Mouse (Mus musculus): Measurements from ENCODE around the gene Cubn. TPM values are rescaled to one million over a fixed set of nuclear protein-coding genes. Genes with fewer than 3 reads are reported as not detected.

Cubn gene
- total RNA-seq, 2 experiments from 2014 or later = 0.72 to 0.76 TPM

DNA sequence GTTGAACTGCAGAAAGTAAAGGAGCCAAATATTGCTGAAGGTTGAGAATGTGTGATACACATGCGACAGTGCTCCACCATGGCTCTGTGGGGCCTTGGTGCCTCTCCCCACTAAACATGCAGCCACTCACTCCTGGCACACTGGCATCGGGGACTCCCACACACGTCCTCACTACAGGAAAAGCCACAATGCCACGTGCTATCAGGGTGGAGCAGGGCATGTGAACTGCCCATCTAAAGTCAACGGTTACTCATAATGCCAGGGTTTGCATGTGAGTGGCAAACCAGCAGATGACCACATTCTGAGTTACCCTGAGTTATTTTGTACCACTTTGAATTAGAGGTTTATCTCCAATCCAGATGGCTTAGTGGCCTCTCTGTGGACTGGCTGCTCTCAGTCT lies 81.0 kb downstream of the Cubn start:
- intact Hi-C loops (cut with DNase I) = no loop called here
- no peak for DNase-seq

- intact Hi-C loops (cut with DNase I) = no loop called here
- DNase-seq = no peak
Measured at GRCm38 (mm10) chr2:13409767-13410519, 81.7 kb downstream of the Cubn start.

GRCm38 (mm10) chr2:13408333-13408732 lies 83.3 kb downstream of the Cubn start:
- intact Hi-C loops (cut with DNase I) = no loop called here

GRCm38 (mm10) chr2:13407698-13408097 lies 83.9 kb downstream of the Cubn start:
- DNase-seq = no peak
- intact Hi-C loops (cut with DNase I) = no loop called here

More at GRCm38 (mm10) chr2:13408333-13408732, 83.3 kb downstream of the Cubn start:
- no peak for DNase-seq

- intact Hi-C loops (cut with DNase I) = no loop called here
- no peak for DNase-seq
Measured at GRCm38 (mm10) chr2:13407272-13407671, 84.3 kb downstream of the Cubn start.

GRCm38 (mm10) chr2:13404986-13405678 lies 86.5 kb downstream of the Cubn start:
- no peak for DNase-seq
- intact Hi-C loops (cut with DNase I) = no loop called here

- intact Hi-C loops (cut with DNase I) = no loop called here
- no peak for DNase-seq
Measured at GRCm38 (mm10) chr2:13400831-13401230, 90.8 kb downstream of the Cubn start.

- intact Hi-C loops (cut with DNase I) = loop anchor here (2.0 kb wide), 1 partner anchor 13 kb away; no protein-coding TSS in a partner anchor
- no peak for DNase-seq
Measured at GRCm38 (mm10) chr2:13399480-13400072, 92.0 kb downstream of the Cubn start.

GRCm38 (mm10) chr2:13398955-13399354 lies 92.7 kb downstream of the Cubn start:
- DNase-seq = peak; percentile 58 to 69
- intact Hi-C loops (cut with DNase I) = loop anchor here (2.0 kb wide), 1 partner anchor 14 kb away; no protein-coding TSS in a partner anchor

DNA sequence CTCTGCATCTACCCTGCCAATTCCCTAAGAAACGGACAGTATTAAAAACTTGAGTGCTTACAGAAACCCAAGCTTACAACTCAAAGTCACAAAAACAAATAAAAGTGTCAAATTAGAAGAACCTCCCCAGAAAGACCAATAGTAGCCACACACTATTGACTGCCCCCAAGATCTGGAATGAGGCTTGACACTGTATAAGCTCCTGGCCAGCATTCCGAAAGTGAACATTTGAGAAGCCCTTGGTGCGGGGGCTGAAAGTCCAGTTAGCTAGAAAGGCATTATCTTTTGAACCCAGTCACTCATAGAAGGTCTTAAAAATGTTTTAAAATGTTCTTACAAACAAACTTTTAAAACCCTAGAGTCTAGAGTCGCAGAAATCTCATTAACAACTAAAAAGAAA lies 93.1 kb downstream of the Cubn start:
- intact Hi-C loops (cut with DNase I) = loop anchor here (2.0 kb wide), 1 partner anchor 14 kb away; no protein-coding TSS in a partner anchor
- DNase-seq = no peak

DNA sequence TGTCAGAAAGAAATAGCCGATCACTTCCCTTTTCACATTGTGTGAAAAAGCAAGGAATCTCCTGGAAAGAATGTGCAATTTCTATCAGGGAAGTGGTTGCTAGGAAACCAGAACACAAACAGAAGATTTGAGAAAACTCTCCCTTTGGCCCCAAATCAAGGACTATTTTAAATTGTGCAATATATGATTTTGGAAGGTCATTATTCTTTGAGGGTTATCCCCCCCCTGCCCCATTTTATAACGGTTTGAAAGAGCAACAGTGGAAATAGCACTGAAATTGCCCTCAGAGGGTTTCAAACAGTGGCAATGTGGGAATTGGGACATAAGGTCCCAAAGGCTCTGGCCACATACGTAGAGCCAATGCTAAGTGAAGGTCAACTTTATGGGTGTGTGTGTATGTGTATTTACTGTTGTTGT lies 95.5 kb downstream of the Cubn start:
- DNase-seq = no peak
- intact Hi-C loops (cut with DNase I) = no loop called here

DNA sequence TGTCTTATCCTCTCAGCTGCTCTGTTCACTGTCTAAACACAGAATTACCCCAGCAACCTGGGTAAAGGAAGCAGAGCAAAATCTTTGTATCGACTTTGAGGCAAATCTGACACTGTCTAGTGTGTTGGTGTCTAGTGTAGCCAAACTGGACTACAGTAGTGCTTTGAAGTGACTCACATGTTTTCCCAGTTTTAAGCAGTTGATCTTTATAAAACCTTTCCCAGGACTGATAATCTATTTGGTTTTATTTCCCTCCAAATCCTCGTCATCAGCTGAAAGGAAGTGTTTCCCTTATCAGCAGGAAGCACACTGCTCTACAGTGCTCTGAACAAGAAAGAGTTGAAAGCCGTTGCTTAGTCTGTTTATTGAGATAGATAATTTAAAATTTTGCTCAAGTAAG lies 100.6 kb downstream of the Cubn start:
- intact Hi-C loops (cut with DNase I) = no loop called here
- DNase-seq = no peak

DNA sequence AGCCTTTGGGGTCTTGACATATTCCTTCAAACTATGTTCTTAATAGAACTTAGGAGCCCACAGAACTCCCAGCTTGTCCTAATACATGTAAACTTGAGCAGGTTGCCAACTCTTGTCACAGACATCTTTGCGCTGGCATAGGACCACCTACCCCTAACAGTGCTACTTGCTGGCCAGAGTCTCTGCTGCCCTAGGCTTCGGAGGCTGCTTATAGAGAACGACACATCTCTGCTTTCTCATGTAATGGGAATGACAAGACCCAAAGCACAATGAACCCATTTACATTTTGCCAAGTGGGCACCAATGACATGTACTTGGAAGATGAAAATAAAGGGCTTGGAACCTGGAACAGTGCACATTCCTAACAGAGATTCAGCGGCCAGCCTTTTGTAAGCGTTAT lies 105.0 kb downstream of the Cubn start:
- no peak for DNase-seq
- intact Hi-C loops (cut with DNase I) = loop anchor here (5.0 kb wide), 1 partner anchor 191 kb away; no protein-coding TSS in a partner anchor

DNA sequence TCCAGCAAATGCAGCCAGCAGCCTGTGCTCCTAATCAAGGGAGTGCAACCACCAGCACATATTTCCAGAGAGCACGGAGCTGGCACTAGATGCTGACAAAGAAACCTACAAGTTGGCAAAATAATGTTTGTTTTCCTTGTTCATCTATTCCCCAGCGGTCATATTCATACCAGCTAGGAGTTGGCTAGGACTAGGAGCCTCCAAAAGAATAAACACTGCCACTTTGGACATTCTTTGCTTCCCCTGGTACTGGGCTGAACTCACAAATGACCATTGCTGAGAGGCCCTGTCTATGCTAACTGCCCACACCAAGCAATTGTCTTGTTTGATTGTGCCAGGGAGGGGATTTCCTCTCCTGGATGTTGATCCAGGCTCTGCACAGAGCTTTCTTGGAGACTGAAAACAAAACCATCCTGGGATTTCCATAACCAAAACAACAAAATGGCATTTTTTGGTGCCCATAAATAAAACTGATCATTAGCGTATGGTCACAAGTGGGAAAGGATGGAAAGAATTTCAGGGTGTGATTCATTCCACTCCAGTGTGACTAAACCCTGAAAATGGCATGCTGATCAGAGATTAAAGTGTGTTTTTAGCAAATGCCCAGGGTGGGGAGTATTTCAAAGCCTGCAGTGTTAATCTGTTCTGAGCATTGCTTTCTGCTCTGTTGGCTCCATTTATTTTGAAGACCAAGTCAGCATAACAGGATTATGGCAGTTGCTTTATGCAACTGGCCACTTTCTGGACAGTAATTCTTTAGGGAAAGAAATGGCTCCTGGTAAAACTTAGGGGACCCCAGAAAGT lies 105.9 kb downstream of the Cubn start:
- peak in 1 of 2 experiments; percentile 48 for DNase-seq
- intact Hi-C loops (cut with DNase I) = loop anchor here (2.0 to 5.0 kb wide), 2 partner anchors 15 to 192 kb away; no protein-coding TSS in a partner anchor

- intact Hi-C loops (cut with DNase I) = loop anchor here (2.0 to 5.0 kb wide), 2 partner anchors 14 to 192 kb away; no protein-coding TSS in a partner anchor
- peak in 1 of 2 experiments; percentile 58 for DNase-seq
Measured at GRCm38 (mm10) chr2:13384775-13385541, 106.7 kb downstream of the Cubn start.

DNA sequence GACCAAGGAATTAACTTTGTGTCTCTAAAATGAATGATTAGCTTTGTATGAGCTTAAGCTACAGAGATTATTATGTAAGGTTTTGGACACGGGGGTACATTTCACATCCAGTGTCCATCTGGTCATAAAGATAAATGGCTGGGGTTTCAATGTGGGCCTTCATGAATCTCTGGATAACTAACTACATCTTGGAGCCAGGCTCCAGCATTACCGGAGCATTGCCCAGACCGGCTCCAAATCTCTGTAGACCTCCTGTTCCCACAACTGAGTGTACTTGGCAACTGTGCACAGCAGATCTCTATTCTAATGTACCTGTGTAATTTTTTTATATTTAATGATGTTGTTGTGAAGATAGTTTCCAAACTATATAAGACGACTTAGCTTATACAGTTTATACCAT lies 115.4 kb downstream of the Cubn start:
- DNase-seq = no peak
- intact Hi-C loops (cut with DNase I) = no loop called here

GRCm38 (mm10) chr2:13373291-13373690 lies 118.3 kb downstream of the Cubn start:
- DNase-seq = no peak
- intact Hi-C loops (cut with DNase I) = loop anchor here (2.0 to 5.0 kb wide), 2 partner anchors 81 to 200 kb away; partner anchors contain the start of gene Vim

DNA sequence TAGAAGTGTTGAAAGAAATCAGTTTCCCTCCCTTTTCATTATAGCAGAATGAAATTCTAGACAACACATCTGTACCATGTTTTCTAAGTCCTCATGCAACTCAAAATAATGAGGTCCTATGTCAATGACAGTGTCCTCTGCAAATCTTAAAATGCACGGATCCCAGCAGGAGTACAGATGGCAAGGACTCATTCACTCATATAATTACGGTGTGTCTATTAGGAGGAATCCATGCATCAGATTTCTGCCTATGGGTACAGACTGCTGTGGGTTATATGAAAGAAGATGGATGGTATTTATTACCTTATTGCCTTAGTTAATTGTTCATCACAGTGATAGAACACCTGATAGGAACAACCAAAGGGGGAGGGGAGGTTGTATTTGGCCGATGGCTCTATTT lies 118.8 kb downstream of the Cubn start:
- DNase-seq = no peak
- intact Hi-C loops (cut with DNase I) = loop anchor here (2.0 to 5.0 kb wide), 2 partner anchors 81 to 200 kb away; partner anchors contain the start of gene Vim

GRCm38 (mm10) chr2:13372256-13372824 lies 119.3 kb downstream of the Cubn start:
- intact Hi-C loops (cut with DNase I) = loop anchor here (2.0 to 5.0 kb wide), 2 partner anchors 80 to 200 kb away; partner anchors contain the start of gene Vim
- peak; percentile 26 to 49 for DNase-seq
